Mouse (Mus musculus): ENCODE measurements around the gene Ift57.

DNA sequence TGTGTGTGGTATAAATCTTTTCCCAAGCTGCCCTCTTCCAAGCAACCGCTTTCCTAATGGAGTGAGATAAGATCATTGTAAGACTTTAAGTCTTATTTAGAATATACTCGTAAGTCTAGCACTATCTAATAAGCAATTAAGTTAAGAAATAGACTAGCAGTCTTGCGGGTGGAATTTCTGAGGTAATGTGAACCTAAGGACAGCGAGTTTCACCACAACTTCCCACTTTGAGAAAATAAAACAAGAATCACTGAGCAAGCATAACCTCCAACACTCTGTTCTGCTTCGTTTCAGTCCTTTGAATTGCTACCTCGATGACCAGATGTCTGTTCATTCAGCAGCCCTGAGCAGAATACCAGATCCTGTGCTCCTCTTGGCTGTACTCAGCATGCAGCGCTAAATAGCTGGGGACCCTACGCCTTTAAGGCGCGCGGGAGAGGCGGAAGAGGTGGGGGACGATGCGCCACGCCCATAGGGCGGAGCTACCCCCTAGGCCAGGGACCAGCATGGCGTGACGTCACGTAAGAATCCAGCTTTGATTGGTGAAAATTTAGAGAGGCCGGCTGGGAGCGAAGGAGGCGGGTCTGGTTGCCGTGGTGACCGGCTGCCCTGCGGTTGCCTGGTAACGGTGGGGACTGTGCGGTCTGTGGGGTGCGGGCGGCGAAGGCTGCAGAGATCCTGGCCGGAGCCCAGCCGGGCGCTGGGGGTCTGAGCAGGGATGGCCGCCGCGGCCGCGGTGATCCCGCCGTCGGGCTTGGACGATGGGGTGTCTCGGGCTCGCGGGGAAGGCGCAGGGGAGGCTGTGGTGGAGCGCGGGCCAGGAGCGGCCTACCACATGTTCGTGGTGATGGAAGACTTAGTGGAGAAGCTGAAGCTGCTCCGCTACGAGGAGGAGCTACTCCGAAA is at the start of gene Ift57:
- TF ChIP-seq MAX (IDR thresholded peaks at IDR 0.05; ENCODE audit: low read depth) (no peak), E2F4 (IDR thresholded peaks at IDR 0.05; ENCODE audit: insufficient read depth) (no peak), POLR2A (IDR thresholded peaks at IDR 0.05; ENCODE audit: insufficient read length, low read depth) (peak; percentile 3), MYOG (IDR thresholded peaks at IDR 0.05; ENCODE audit: control insufficient read depth in 1 of 3, insufficient read depth in 1 of 3, insufficient read length in 2 of 3, low read depth in 2 of 3) (no peak), REST (IDR thresholded peaks at IDR 0.05; ENCODE audit: insufficient read depth, insufficient read length) (no peak), POLR2AphosphoS2 (IDR thresholded peaks at IDR 0.05; ENCODE audit: insufficient read length, low read depth) (no peak), USF1 (IDR thresholded peaks at IDR 0.05; ENCODE audit: low read depth) (no peak), SRF (IDR thresholded peaks at IDR 0.05; ENCODE audit: control insufficient read depth, insufficient read length, low read depth) (no peak), TCF3 (IDR thresholded peaks at IDR 0.05; ENCODE audit: insufficient read length, low read depth) (no peak), MYOD1 (IDR thresholded peaks at IDR 0.05; ENCODE audit: control insufficient read depth in 1 of 3, insufficient read length in 2 of 3, low read depth in 2 of 3) (no peak), CEBPB (IDR thresholded peaks at IDR 0.05; ENCODE audit: insufficient read depth, poor library complexity, severe bottlenecking) (no peak)

Data from myocyte (in vitro differentiated cells).